Mouse (Mus musculus) hindbrain, embryonic 10.5 days (tissue): ENCODE measurements around the gene Fxn. TPM values are rescaled to one million over a fixed set of nuclear protein-coding genes. Genes with fewer than 3 reads are reported as not detected.
A peak's percentile ranks its signal among the peaks of the same experiment; 100 is the strongest.

ENCODE experiments used
- DNase-seq: peaks from one replicate; pipeline ENCODE4 v3.0.0-alpha.2; 2017; ENCODE audit warnings: low spot score
- H3K27ac ChIP-seq: fragments of 300-500 bp; sonication (generic); 2 replicates; pipeline ENCODE4 v1.5.1; 2016; ENCODE audit warnings: mild to moderate bottlenecking, moderate library complexity
- H3K27me3 ChIP-seq: fragments of 300-500 bp; sonication (generic); 2 replicates; pipeline ENCODE4 v1.6.1; 2016; ENCODE audit warnings: mild to moderate bottlenecking; ENCODE audit not compliant: poor library complexity, insufficient read depth, severe bottlenecking
- H3K36me3 ChIP-seq: fragments of 300-500 bp; sonication (generic); 2 replicates; pipeline ENCODE4 v1.6.1; 2016; ENCODE audit warnings: mild to moderate bottlenecking, moderate library complexity
- H3K4me1 ChIP-seq: fragments of 300-500 bp; sonication (generic); replicated peaks from 2 replicates; pipeline ENCODE4 v1.6.1; 2016; ENCODE audit warnings: mild to moderate bottlenecking
- H3K4me3 ChIP-seq: fragments of 300-500 bp; sonication (generic); 2 replicates; pipeline ENCODE4 v1.5.1; 2016; ENCODE audit warnings: mild to moderate bottlenecking, moderate library complexity
- H3K9me3 ChIP-seq: fragments of 300-500 bp; sonication (generic); 2 replicates; pipeline ENCODE4 v1.6.1; 2016; ENCODE audit warnings: mild to moderate bottlenecking, moderate library complexity
- WGBS: fragments of 180-500 bp; shearing (Covaris S2); methylation state at CpG from one replicate; pipeline ENCODE4 v1.1.7; 2016; 5-methylcytosine and 5-hydroxymethylcytosine counted together
- polyA plus RNA-seq: library from polyadenylated mRNA; unstranded; fragments of >200 nt; fragmentation: Nextera tagmentation; extraction: Ambion mirVana; gene quantifications from 2 replicates; pipeline ENCODE4 v1.2.1, GENCODE M21; 2016

The Fxn gene
- polyA plus RNA-seq, 1 experiment from 2014 or later: 56.7 TPM

GRCm38 (mm10) chr19:24279706-24280600 is 452 bp downstream of the Fxn start:
- peaks cover 22% of the 10 kb centered on the region for H3K36me3 ChIP-seq
- H3K4me3 ChIP-seq: peak overlapping the region; percentile 70
- no peaks in the 10 kb centered on the region for H3K9me3 ChIP-seq
- no peaks in the 10 kb centered on the region for H3K27me3 ChIP-seq
- WGBS: under 1% methylated on average over 78 of the region's 78 CpGs
- peak overlapping the region; percentile 96 for H3K27ac ChIP-seq
- peak; percentile 84 for DNase-seq
- peaks cover 11% of the 10 kb centered on the region for H3K4me1 ChIP-seq

- Histone ChIP-seq H3K27me3 (no peaks in the 10 kb centered on the region), H3K36me3 (peaks cover 22% of the 10 kb centered on the region), H3K4me1 (peaks cover 11% of the 10 kb centered on the region), H3K4me3 (peak overlapping the region; percentile 70), H3K9me3 (no peaks in the 10 kb centered on the region), H3K27ac (peak overlapping the region; percentile 96)
- no peak for DNase-seq
- 91% methylated on average over 15 of the region's 15 CpGs for WGBS
Observed at GRCm38 (mm10) chr19:24278859-24279258, 1.5 kb downstream of the Fxn start.

DNA sequence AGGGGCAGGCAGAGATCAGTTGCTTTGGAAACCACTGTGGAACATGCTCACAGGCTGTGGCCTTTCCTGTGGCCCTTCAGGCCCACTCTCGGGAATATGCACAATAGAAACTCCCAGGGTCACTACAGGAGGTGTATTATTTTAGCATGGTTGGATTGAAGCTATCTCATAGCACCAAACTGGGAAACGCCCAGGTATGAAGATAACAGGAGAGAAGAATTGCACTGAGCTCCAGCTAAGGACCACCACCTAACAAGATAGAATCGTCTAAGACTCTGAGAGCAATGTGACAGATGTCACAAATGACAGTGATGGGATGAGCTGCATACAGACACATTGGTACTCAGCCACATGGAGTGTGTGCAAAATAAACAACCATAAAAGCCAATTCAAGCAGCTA is 6.1 kb downstream of the Fxn start:
- H3K9me3 ChIP-seq: no peaks in the 10 kb centered on the region
- H3K36me3 ChIP-seq: peaks cover 29% of the 10 kb centered on the region
- WGBS: 63% methylated on average over 3 of the region's 3 CpGs
- H3K4me1 ChIP-seq: peaks cover 19% of the 10 kb centered on the region
- no peak overlapping the region for H3K27ac ChIP-seq
- no peak for DNase-seq
- H3K4me3 ChIP-seq: no peak overlapping the region
- no peaks in the 10 kb centered on the region for H3K27me3 ChIP-seq

GRCm38 (mm10) chr19:24271746-24272426 is 8.5 kb downstream of the Fxn start:
- Histone ChIP-seq H3K36me3 (peaks cover 29% of the 10 kb centered on the region), H3K9me3 (no peaks in the 10 kb centered on the region), H3K4me1 (peaks cover 35% of the 10 kb centered on the region), H3K4me3 (0 out of 2 replicates have a peak overlapping the region, but pooled peaks have one; percentile 14), H3K27ac (no peak overlapping the region), H3K27me3 (no peaks in the 10 kb centered on the region)
- DNase-seq: peak; percentile 83
- 48% methylated on average over 16 of the region's 16 CpGs for WGBS

DNA sequence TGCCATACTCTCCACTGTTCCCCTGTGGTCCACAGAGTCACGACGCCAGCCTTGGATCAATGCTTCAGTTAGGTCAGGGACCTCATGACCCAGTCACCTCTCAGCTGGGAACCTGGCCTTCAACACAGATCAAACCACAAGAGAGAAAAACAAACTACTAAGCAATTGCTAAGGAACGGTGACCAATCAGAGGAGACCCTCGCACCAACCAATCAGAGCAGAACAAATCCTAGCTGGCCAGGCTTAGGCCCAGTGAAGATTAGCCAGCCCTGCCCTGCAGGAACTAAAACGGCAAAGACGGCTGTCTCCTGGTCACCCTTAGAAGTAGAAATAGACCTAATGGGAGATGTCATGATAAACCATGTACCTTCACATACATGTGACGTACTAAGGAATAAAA is 9.1 kb downstream of the Fxn start:
- DNase-seq: peak; percentile 40
- Histone ChIP-seq H3K36me3 (peaks cover 25% of the 10 kb centered on the region), H3K9me3 (no peaks in the 10 kb centered on the region), H3K27ac (peak overlapping the region; percentile 14; the same call in 1 of the 2 replicates), H3K4me3 (0 out of 2 replicates have a peak overlapping the region, but pooled peaks have one; percentile 14), H3K4me1 (peaks cover 35% of the 10 kb centered on the region), H3K27me3 (no peaks in the 10 kb centered on the region)
- 48% methylated on average over 7 of the region's 7 CpGs for WGBS

DNA sequence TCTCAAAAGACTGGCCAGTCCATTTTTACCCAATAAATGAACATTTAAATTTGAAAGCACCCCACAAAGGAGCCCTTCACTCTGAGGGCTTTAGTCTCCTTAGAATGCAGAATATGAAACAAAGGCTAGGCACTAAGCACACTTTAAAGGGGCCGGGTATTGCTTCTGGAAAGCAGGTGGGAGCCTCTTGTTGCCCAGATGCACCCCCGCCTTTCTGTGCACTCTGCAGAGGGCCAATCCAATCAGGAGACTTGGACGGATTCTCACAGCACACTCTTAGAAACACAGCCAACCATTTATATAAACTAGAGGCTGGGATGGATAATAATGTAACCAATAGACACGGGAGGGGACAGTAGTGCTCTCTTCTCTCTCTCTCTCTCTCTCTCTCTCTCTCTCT is 11.9 kb downstream of the Fxn start:
- DNase-seq: no peak
- H3K27me3 ChIP-seq: no peaks in the 10 kb centered on the region
- H3K27ac ChIP-seq: peak overlapping the region; percentile 31
- no peaks in the 10 kb centered on the region for H3K9me3 ChIP-seq
- no peak overlapping the region for H3K4me3 ChIP-seq
- 58% methylated on average over 4 of the region's 4 CpGs for WGBS
- H3K4me1 ChIP-seq: peaks cover 35% of the 10 kb centered on the region
- H3K36me3 ChIP-seq: peaks cover 33% of the 10 kb centered on the region

DNA sequence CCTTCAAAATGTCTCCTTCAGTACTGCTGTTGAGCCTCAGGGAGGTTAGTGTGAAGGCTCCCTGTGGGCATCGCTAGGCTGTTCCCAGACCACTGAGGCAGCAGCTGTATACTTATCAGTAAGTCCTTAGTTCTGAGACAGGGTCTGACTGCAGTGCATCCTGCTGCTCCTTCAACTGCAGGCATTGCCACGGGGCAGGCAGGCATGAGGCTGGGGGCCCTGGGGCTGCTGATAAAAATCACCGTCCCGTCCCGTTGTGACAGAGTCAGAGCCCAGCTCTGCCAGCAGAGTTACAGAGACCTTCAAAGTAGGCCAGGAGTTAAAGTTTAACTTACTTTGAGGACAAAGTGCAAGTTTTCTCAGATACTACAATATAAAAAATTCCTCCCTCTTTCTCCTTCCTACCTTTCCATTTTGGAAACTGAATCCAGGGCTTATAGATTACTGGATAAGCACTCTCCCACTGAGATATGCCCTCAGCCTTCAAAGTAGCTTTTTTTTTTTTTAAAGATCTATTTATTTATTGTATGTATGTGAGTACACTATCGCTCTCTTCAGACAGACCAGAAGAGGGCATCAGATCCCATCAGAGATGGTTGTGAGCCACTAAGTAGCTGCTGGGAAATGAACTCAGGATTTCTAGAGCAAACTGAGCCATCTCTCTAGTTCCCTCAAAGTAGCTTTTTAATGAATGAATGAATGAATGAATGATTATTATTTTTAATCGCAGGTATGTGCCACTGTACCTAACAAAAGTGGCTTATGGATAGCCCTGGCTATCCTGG is 14.2 kb downstream of the Fxn start:
- WGBS: 88% methylated on average over 7 of the region's 7 CpGs
- Histone ChIP-seq H3K36me3 (peaks cover 47% of the 10 kb centered on the region), H3K9me3 (no peaks in the 10 kb centered on the region)

DNA sequence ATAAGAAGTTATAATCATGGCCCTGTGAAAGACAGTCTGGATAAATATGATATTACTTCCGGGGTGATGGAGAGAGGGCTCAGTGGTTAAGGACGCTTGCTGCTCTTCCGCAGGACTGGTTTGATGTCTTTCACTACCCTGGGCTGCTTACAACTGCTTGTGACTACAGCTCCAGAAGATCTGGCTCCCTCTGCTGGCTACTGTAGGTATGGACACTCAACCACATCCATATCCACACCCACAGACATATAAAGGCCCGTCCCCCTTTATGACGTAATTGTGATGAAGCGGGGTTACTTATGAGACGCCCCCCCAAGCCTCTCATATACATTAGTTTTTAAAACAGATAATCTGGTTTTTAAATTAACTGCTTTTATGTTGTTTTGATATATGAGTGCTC is 15.4 kb downstream of the Fxn start:
- Histone ChIP-seq H3K27me3 (no peaks in the 10 kb centered on the region), H3K9me3 (no peaks in the 10 kb centered on the region), H3K4me3 (no peak overlapping the region), H3K4me1 (peaks cover 24% of the 10 kb centered on the region), H3K27ac (no peak overlapping the region), H3K36me3 (peaks cover 42% of the 10 kb centered on the region)
- DNase-seq: peak; percentile 80
- WGBS: 49% methylated on average over 7 of the region's 7 CpGs

More for the DNA sequence above, 14.2 kb downstream of the Fxn start:
- peaks cover 31% of the 10 kb centered on the region for H3K4me1 ChIP-seq
- no peak overlapping the region for H3K4me3 ChIP-seq
- H3K27me3 ChIP-seq: no peaks in the 10 kb centered on the region
- H3K27ac ChIP-seq: no peak overlapping the region
- no peak for DNase-seq

DNA sequence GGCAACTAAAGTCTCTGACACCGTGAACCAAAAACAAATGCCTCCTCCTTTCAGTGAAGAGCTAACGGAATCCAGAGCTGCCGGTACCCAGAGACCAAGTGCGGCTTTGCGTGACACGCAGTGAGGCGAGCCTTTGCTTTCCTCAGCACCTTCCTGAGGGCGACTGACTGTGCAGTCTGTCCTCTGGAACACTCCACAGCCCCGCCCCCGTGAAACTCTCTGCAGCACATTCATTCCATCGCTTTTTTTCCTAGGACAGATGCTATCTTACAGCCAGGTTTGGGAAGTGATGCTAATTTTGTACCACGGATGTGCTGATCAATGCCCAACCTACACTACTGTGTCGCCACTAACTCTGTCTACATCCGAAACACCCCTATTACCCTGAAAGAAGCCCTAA is 17.7 kb downstream of the Fxn start:
- peaks cover 40% of the 10 kb centered on the region for H3K36me3 ChIP-seq
- H3K4me3 ChIP-seq: no peak overlapping the region
- H3K9me3 ChIP-seq: no peaks in the 10 kb centered on the region
- H3K27ac ChIP-seq: no peak overlapping the region
- no peaks in the 10 kb centered on the region for H3K27me3 ChIP-seq
- 92% methylated on average over 14 of the region's 14 CpGs for WGBS
- DNase-seq: no peak
- peaks cover 19% of the 10 kb centered on the region for H3K4me1 ChIP-seq

DNA sequence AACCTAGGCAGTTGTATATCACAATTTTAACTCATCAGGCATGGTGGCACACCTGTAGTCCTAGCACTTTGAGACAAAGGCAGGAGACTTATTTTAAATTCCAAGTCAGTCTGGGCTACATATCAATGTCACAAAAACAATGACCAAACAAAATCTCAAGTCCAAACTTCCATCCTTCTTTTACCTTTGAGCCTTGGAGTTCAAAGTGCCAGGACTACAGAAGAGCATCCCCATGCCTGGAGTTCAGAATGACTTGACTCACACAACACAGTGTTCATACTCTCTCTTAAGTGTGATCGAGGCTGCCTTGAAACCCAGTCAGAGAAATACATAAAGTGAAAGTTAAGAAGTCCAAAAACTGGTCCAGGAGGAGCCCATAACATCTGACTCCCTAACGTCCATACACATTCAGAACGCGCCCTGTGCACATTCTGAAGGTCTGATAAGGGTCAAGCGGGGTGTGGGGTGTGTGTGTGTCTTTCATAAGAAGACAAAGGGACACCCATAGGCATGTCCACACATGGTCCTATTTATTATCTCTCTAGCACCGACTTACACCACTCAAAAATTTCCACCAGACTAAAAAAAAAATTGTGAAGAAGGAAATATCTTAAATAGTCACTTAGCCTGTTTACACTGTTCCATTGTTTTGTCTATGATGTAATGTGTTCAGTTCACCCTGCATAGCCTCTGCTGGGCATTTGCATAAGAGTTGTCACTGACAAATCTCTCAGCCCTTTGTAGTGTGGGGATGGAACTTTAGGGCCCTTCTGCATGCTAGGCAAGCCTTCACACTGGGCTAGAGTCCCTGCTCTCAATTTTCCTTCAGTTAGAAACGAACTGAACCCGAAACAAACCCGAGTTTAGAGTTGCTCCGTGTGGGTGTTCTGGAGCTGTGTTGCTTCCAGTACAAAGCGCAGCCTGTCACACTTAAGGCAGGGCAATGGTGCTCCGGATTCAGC is 20.7 kb downstream of the Fxn start:
- H3K4me3 ChIP-seq: no peak overlapping the region
- H3K36me3 ChIP-seq: peaks cover 21% of the 10 kb centered on the region
- H3K4me1 ChIP-seq: peaks cover 12% of the 10 kb centered on the region
- H3K27me3 ChIP-seq: no peaks in the 10 kb centered on the region
- WGBS: 66% methylated on average over 12 of the region's 12 CpGs
- peak overlapping the region; percentile 76 for H3K27ac ChIP-seq
- H3K9me3 ChIP-seq: no peaks in the 10 kb centered on the region
- no peak for DNase-seq

- H3K4me3 ChIP-seq: no peak overlapping the region
- no peaks in the 10 kb centered on the region for H3K27me3 ChIP-seq
- peaks cover 15% of the 10 kb centered on the region for H3K36me3 ChIP-seq
- no peaks in the 10 kb centered on the region for H3K9me3 ChIP-seq
- H3K4me1 ChIP-seq: peaks cover 16% of the 10 kb centered on the region
- WGBS: 89% methylated on average over 5 of the region's 5 CpGs
- H3K27ac ChIP-seq: no peak overlapping the region
- DNase-seq: no peak
Observed at GRCm38 (mm10) chr19:24258368-24258767, 22.0 kb downstream of the Fxn start.

DNA sequence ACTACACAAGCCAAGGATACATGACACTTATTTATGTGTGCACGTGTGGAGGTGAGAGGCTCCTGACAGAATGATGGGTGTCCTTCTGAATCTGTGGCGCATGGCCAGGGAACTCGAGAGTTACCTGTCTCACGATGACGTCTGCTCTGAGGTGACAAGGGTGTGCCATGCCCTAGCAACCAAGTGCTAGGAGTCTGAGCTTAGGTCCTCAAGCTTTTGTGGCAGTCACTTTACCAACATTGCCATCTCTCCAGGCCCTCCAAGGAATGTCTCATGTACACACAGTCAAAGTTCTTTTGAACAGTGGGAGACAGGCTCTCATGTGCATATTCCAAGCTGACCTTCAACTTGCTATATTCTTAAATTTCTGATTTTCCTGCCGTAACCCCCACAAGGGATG is 22.4 kb downstream of the Fxn start:
- Histone ChIP-seq H3K27me3 (no peaks in the 10 kb centered on the region), H3K4me1 (peaks cover 16% of the 10 kb centered on the region), H3K9me3 (no peaks in the 10 kb centered on the region), H3K36me3 (peaks cover 13% of the 10 kb centered on the region), H3K4me3 (no peak overlapping the region), H3K27ac (no peak overlapping the region)
- 92% methylated on average over 6 of the region's 6 CpGs for WGBS
- no peak for DNase-seq
